Mouse (Mus musculus) liver, embryonic 15.5 days (tissue): ENCODE results near the gene Akt1s1. TPM values are rescaled to one million over a fixed set of nuclear protein-coding genes. Genes with fewer than 3 reads are reported as not detected.

ENCODE experiments used
- ATAC-seq: fragments of 200-750 bp; cut with Nextera tagmentation; 2 replicates; pipeline ENCODE4 v1.8.0; 2017; ENCODE audit warnings: moderate number of reproducible peaks, mild to moderate bottlenecking, moderate library complexity; ENCODE audit not compliant: insufficient read depth
- H3K27ac ChIP-seq: fragments of 300-500 bp; sonication (generic); replicated peaks from 2 replicates; pipeline ENCODE4 v1.5.1; 2015; ENCODE audit warnings: mild to moderate bottlenecking, inconsistent platforms
- H3K27me3 ChIP-seq: fragments of 300-500 bp; sonication (generic); 2 replicates; pipeline ENCODE4 v1.6.1; 2015; ENCODE audit warnings: mild to moderate bottlenecking, inconsistent platforms
- H3K36me3 ChIP-seq: fragments of 300-500 bp; sonication (generic); replicated peaks from 2 replicates; pipeline ENCODE4 v1.6.1; 2015; ENCODE audit warnings: moderate library complexity, mild to moderate bottlenecking, inconsistent platforms
- H3K4me1 ChIP-seq: fragments of 300-500 bp; sonication (generic); replicated peaks from 2 replicates; pipeline ENCODE4 v1.6.1; 2015; ENCODE audit warnings: inconsistent platforms
- H3K4me2 ChIP-seq: fragments of 300-500 bp; sonication (generic); 2 replicates; pipeline ENCODE4 v1.6.1; 2015; ENCODE audit warnings: moderate library complexity, mild to moderate bottlenecking, inconsistent platforms
- H3K4me3 ChIP-seq: fragments of 300-500 bp; sonication (generic); replicated peaks from 2 replicates; pipeline ENCODE4 v1.5.1; 2015; ENCODE audit warnings: mild to moderate bottlenecking, inconsistent platforms
- H3K9ac ChIP-seq: fragments of 300-500 bp; sonication (generic); 2 replicates; pipeline ENCODE4 v1.6.1; 2015; ENCODE audit warnings: moderate library complexity, mild to moderate bottlenecking, inconsistent platforms
- H3K9me3 ChIP-seq: fragments of 300-500 bp; sonication (generic); replicated peaks from 2 replicates; pipeline ENCODE4 v1.6.1; 2016; ENCODE audit warnings: inconsistent platforms
- WGBS: fragments of 180-500 bp; shearing (Covaris S2); methylation state at CpG from one replicate; pipeline ENCODE4 v1.1.7; 2015; ENCODE audit warnings: mixed read lengths; ENCODE audit not compliant: insufficient replicate concordance; 5-methylcytosine and 5-hydroxymethylcytosine counted together
- polyA plus RNA-seq: library from polyadenylated mRNA; unstranded; fragments of >200 nt; fragmentation: Nextera tagmentation; extraction: Ambion mirVana; gene quantifications from 2 replicates; pipeline ENCODE4 v1.2.1, GENCODE M21; 2015

Akt1s1 gene
- polyA plus RNA-seq, 1 experiment from 2014 or later, result 27.7 TPM

GRCm38 (mm10) chr7:44828706-44829105 lies 20.1 kb upstream of the Akt1s1 start:
- Histone ChIP-seq H3K4me3 (no peak overlapping the region), H3K4me2 (no peak overlapping the region), H3K27ac (no peak overlapping the region), H3K4me1 (peaks cover 30% of the 10 kb centered on the region), H3K27me3 (no peaks in the 10 kb centered on the region), H3K36me3 (peaks cover 77% of the 10 kb centered on the region), H3K9ac (no peak overlapping the region), H3K9me3 (no peaks in the 10 kb centered on the region)
- 87% methylated on average over 5 of the region's 5 CpGs for WGBS
- no peak for ATAC-seq

- H3K4me2 ChIP-seq, result no peak overlapping the region
- H3K36me3 ChIP-seq, result peaks cover 51% of the 10 kb centered on the region
- WGBS, result 78% methylated on average over 4 of the region's 4 CpGs
- H3K4me1 ChIP-seq, result peaks cover 11% of the 10 kb centered on the region; the same call in 1 of the 2 replicates
- no peaks in the 10 kb centered on the region for H3K9me3 ChIP-seq
- H3K9ac ChIP-seq, result no peak overlapping the region
- H3K27ac ChIP-seq, result no peak overlapping the region
- ATAC-seq, result no peak
- no peak overlapping the region for H3K4me3 ChIP-seq
- H3K27me3 ChIP-seq, result no peaks in the 10 kb centered on the region
Observed at GRCm38 (mm10) chr7:44832763-44833162, 16.0 kb upstream of the Akt1s1 start.

GRCm38 (mm10) chr7:44835373-44836015 lies 13.3 kb upstream of the Akt1s1 start:
- H3K27ac ChIP-seq, result no peak overlapping the region
- ATAC-seq, result no peak
- WGBS, result 72% methylated on average over 1 of the region's 1 CpGs
- no peak overlapping the region for H3K4me2 ChIP-seq
- H3K27me3 ChIP-seq, result peaks cover 22% of the 10 kb centered on the region
- H3K9me3 ChIP-seq, result no peaks in the 10 kb centered on the region
- peaks cover 28% of the 10 kb centered on the region for H3K4me1 ChIP-seq
- no peak overlapping the region for H3K4me3 ChIP-seq
- H3K9ac ChIP-seq, result no peak overlapping the region
- H3K36me3 ChIP-seq, result peaks cover 26% of the 10 kb centered on the region

- no peak for ATAC-seq
- Histone ChIP-seq H3K4me1 (peaks cover 29% of the 10 kb centered on the region), H3K27ac (no peak overlapping the region), H3K9ac (no peak overlapping the region), H3K4me3 (no peak overlapping the region), H3K27me3 (peaks cover 27% of the 10 kb centered on the region), H3K36me3 (peaks cover 25% of the 10 kb centered on the region), H3K4me2 (no peak overlapping the region), H3K9me3 (no peaks in the 10 kb centered on the region)
- 35% methylated on average over 3 of the region's 3 CpGs for WGBS
Observed at GRCm38 (mm10) chr7:44836016-44836404, 12.8 kb upstream of the Akt1s1 start.

- no peak for ATAC-seq
- Histone ChIP-seq H3K4me1 (peaks cover 29% of the 10 kb centered on the region), H3K9ac (no peak overlapping the region), H3K36me3 (peaks cover 20% of the 10 kb centered on the region), H3K27me3 (peaks cover 27% of the 10 kb centered on the region), H3K4me3 (no peak overlapping the region), H3K27ac (no peak overlapping the region), H3K4me2 (no peak overlapping the region), H3K9me3 (no peaks in the 10 kb centered on the region)
- WGBS, result 69% methylated on average over 9 of the region's 9 CpGs
Observed at GRCm38 (mm10) chr7:44836423-44837053, 12.3 kb upstream of the Akt1s1 start.

DNA sequence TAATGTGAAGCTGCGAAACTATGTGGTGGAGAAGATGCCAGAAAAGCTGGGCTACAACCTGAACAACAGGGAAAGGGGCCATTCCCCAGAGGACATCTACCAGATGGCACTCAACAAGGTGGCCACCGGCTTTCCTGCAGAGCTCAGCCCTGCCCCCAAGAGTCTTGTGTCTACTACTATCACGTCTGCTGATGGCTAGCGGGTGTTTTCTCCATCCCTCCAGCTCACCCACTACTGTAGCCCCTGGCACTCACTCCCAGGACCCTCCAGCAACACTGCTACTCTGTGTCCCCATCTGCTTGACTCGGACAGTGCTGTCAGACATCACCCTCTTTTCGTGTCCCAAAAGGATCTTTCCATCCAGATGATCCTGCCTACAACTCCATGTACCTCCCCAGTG lies 10.7 kb upstream of the Akt1s1 start:
- peaks cover 21% of the 10 kb centered on the region for H3K36me3 ChIP-seq
- peaks cover 27% of the 10 kb centered on the region for H3K27me3 ChIP-seq
- no peak overlapping the region for H3K4me3 ChIP-seq
- H3K27ac ChIP-seq, result no peak overlapping the region
- H3K9me3 ChIP-seq, result no peaks in the 10 kb centered on the region
- no peak for ATAC-seq
- no peak overlapping the region for H3K9ac ChIP-seq
- 61% methylated on average over 6 of the region's 6 CpGs for WGBS
- no peak overlapping the region for H3K4me2 ChIP-seq
- peaks cover 33% of the 10 kb centered on the region for H3K4me1 ChIP-seq

DNA sequence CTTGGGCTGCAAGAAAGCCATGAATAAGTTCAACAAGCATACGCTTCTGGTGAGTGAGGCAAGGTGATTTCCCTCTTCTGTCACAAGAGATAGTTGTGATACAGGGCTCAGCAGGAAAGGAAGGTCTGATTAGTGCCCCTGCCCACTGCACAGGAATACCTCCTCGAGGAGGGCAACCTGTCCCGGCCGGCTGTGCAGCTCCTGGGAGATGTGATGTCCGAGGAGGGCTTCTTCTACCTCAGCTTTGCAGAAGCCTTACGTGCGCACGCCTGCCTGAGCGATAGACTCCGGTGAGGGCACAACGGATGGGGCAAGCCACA lies 9.7 kb upstream of the Akt1s1 start:
- no peak for ATAC-seq
- Histone ChIP-seq H3K27ac (no peak overlapping the region), H3K27me3 (peaks cover 27% of the 10 kb centered on the region), H3K4me2 (peak overlapping the region; percentile 67), H3K9ac (no peak overlapping the region), H3K4me1 (peaks cover 41% of the 10 kb centered on the region), H3K36me3 (peaks cover 31% of the 10 kb centered on the region), H3K9me3 (no peaks in the 10 kb centered on the region), H3K4me3 (peak overlapping the region; percentile 39)
- 15% methylated on average over 11 of the region's 11 CpGs for WGBS

DNA sequence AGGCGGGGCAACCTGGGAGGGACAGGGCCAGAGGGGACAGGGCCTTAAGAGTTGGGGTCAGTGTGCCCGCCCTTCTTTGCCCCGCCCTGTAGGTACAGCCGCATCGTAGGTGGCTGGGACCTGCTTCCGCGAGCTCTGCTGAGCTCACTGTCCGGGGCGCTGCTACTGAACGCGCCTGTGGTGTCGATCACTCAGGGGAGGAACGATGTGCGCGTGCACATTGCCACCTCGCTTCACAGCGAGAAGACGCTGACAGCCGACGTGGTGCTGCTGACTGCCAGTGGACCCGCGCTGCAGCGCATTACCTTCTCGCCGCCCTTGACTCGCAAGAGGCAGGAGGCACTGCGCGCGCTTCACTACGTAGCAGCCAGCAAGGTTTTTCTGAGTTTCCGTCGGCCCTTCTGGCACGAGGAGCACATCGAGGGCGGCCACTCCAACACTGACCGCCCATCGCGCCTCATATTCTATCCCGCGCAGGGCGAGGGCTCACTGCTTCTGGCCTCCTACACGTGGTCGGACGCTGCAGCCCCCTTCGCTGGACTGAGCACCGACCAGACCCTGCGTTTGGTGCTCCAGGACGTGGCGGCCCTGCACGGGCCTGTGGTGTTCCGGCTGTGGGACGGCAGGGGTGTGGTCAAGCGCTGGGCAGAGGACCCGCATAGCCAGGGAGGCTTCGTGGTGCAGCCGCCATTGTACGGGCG lies 9.2 kb upstream of the Akt1s1 start:
- no peaks in the 10 kb centered on the region for H3K9me3 ChIP-seq
- H3K4me2 ChIP-seq, result peak overlapping the region; percentile 67
- peaks cover 41% of the 10 kb centered on the region for H3K4me1 ChIP-seq
- peak; percentile 7; the same call in 1 of the 2 replicates for ATAC-seq
- peaks cover 27% of the 10 kb centered on the region for H3K27me3 ChIP-seq
- H3K4me3 ChIP-seq, result peak overlapping the region; percentile 39
- H3K27ac ChIP-seq, result no peak overlapping the region
- 4% methylated on average over 58 of the region's 58 CpGs for WGBS
- H3K36me3 ChIP-seq, result peaks cover 36% of the 10 kb centered on the region
- no peak overlapping the region for H3K9ac ChIP-seq

DNA sequence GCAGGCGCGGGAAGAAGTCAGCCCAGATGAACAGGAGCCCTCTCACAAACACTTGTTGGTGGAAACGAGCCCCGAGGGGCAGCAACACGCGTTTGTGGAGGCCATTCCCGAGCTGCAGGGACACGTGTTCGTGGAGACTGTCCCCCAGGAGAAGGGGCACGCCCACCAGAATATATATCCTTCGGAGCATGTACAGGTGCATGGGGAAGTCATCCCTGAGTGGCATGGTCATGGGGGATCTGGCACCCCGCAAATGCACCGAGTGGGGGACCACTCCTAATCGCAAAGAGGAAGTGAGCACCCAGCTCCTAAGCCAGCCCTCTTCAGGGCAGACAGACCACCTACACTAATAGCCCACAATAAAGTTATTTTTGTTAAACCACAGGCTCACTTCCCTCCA lies 8.4 kb upstream of the Akt1s1 start:
- no peak overlapping the region for H3K4me3 ChIP-seq
- peaks cover 41% of the 10 kb centered on the region for H3K4me1 ChIP-seq
- no peak for ATAC-seq
- H3K9me3 ChIP-seq, result no peaks in the 10 kb centered on the region
- no peak overlapping the region for H3K9ac ChIP-seq
- peaks cover 27% of the 10 kb centered on the region for H3K27me3 ChIP-seq
- peaks cover 44% of the 10 kb centered on the region for H3K36me3 ChIP-seq
- H3K4me2 ChIP-seq, result 0 out of 2 replicates have a peak overlapping the region, but pooled peaks have one; percentile 67
- WGBS, result 38% methylated on average over 14 of the region's 14 CpGs
- H3K27ac ChIP-seq, result no peak overlapping the region

- H3K27ac ChIP-seq, result no peak overlapping the region
- no peak overlapping the region for H3K4me2 ChIP-seq
- 76% methylated on average over 8 of the region's 8 CpGs for WGBS
- H3K9me3 ChIP-seq, result no peaks in the 10 kb centered on the region
- H3K27me3 ChIP-seq, result peaks cover 27% of the 10 kb centered on the region
- peaks cover 31% of the 10 kb centered on the region for H3K4me1 ChIP-seq
- H3K9ac ChIP-seq, result no peak overlapping the region
- H3K4me3 ChIP-seq, result no peak overlapping the region
- H3K36me3 ChIP-seq, result peaks cover 58% of the 10 kb centered on the region
- no peak for ATAC-seq
Observed at GRCm38 (mm10) chr7:44841825-44842463, 6.8 kb upstream of the Akt1s1 start.

GRCm38 (mm10) chr7:44845006-44845405 lies 3.8 kb upstream of the Akt1s1 start:
- peaks cover 58% of the 10 kb centered on the region for H3K36me3 ChIP-seq
- H3K4me2 ChIP-seq, result no peak overlapping the region
- no peak overlapping the region for H3K27ac ChIP-seq
- WGBS, result 86% methylated on average over 10 of the region's 10 CpGs
- H3K4me3 ChIP-seq, result no peak overlapping the region
- no peak overlapping the region for H3K9ac ChIP-seq
- peaks cover 30% of the 10 kb centered on the region for H3K4me1 ChIP-seq
- H3K9me3 ChIP-seq, result no peaks in the 10 kb centered on the region
- H3K27me3 ChIP-seq, result peaks cover 10% of the 10 kb centered on the region
- ATAC-seq, result no peak
